Mouse (Mus musculus) erythroblast, embryonic 14.5 days (primary cell): ENCODE measurements around the gene Mms19. TPM values are rescaled to one million over a fixed set of nuclear protein-coding genes. Genes with fewer than 3 reads are reported as not detected.

Experiments used
- H3K27me3 ChIP-seq: 2 replicates; pipeline ENCODE4 v1.6.1; 2012; ENCODE audit warnings: inconsistent platforms; ENCODE audit not compliant: control insufficient read depth
- H3K36me3 ChIP-seq: 2 replicates; pipeline ENCODE4 v1.6.1; 2012; ENCODE audit warnings: mild to moderate bottlenecking, inconsistent platforms; ENCODE audit not compliant: control insufficient read depth
- H3K4me1 ChIP-seq: 2 replicates; pipeline ENCODE4 v1.6.1; 2012; ENCODE audit warnings: inconsistent platforms; ENCODE audit not compliant: control insufficient read depth
- H3K4me3 ChIP-seq: replicated peaks from 2 replicates; pipeline ENCODE3; 2012; ENCODE audit warnings: moderate library complexity, mild to moderate bottlenecking, inconsistent platforms
- H3K9me3 ChIP-seq: 2 replicates; pipeline ENCODE4 v1.6.1; 2012; ENCODE audit warnings: low read length, inconsistent platforms, mixed read lengths; ENCODE audit not compliant: control insufficient read depth
- GATA1 ChIP-seq: IDR thresholded peaks from 2 replicates; pipeline ENCODE4 v1.6.1; 2012; ENCODE audit warnings: low read length, inconsistent platforms, mixed read lengths
- TAL1 ChIP-seq: IDR thresholded peaks from 3 replicates; pipeline ENCODE4 v1.6.1; 2012; ENCODE audit warnings: low read length, inconsistent platforms, mixed read lengths
- polyA plus RNA-seq: library from polyadenylated mRNA; stranded (reverse); fragments of >175 nt; gene quantifications from 2 replicates; pipeline ENCODE4 v1.2.3, GENCODE M21; 2012

The Mms19 gene
- polyA plus RNA-seq, 1 experiment = 0.65 TPM

DNA sequence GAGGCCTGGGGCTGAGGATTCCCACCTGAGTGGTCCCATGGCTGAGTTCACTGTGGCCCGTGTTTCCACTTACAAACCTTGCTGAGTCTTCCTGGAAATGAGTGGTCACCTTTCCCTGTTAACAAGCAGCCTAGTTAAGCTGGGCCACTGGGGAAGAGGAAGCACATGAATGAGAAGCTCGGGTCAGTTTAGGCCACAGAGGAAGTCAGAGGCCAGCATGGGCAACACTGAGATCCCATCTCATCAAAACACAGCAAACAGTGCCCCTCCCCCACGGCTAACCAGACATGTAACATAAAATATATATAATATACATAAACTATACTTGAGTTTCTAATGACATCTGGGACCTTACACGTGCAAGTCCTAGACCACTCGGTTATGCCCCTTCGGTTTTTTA is 8.9 kb upstream of the Mms19 start:
- no peak overlapping the region for H3K4me3 ChIP-seq
- TF ChIP-seq GATA1 (no peak), TAL1 (no peak)
- peaks cover 4% of the 10 kb centered on the region for H3K27me3 ChIP-seq
- H3K4me1 ChIP-seq = no peaks in the 10 kb centered on the region
- H3K36me3 ChIP-seq = no peaks in the 10 kb centered on the region
- no peaks in the 10 kb centered on the region for H3K9me3 ChIP-seq

DNA sequence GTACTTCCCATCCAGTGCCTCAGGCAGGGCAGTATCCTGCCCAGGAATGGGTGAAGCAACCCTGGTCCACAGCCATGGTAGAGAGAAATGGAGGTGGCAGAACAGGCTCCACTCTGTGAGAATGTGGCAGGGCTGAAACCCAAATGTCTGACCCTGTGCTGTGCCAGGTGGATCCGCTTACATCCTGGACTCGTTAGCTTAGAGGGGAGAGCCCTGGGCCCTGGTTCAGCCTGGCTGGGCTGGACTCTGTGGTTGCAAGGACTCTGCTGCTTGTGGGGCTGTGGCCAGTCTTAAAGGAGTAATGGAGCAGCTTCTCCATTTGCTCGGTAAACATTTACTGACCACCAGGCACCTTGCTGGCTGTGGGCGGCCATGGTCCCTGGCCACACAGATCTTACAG is 6.2 kb upstream of the Mms19 start:
- Histone ChIP-seq H3K9me3 (no peaks in the 10 kb centered on the region; the same call in 1 of the 2 replicates), H3K27me3 (peaks cover 30% of the 10 kb centered on the region), H3K4me1 (peaks cover 5% of the 10 kb centered on the region), H3K36me3 (no peaks in the 10 kb centered on the region), H3K4me3 (no peak overlapping the region)
- TF ChIP-seq TAL1 (no peak), GATA1 (no peak)

DNA sequence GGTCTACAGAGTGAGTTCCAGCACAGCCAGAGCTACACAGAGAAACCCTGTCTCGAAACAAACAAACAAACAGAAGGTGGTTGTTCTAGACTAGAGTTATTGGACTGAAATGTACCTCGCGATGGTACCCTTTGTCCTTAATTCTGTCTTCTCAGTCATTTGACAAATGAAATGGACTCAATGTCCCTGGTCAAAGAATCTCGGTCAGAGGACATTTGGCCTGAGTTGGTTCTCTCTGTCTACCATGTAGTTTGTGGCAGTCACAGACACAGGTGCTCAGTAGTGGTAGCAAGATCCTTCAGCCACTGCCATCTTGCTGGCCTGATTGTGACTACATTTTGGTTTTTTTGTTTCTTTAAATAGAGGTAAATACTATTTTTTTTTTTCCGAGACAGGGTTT is 5.0 kb upstream of the Mms19 start:
- Histone ChIP-seq H3K27me3 (peaks cover 39% of the 10 kb centered on the region), H3K36me3 (no peaks in the 10 kb centered on the region), H3K4me1 (peaks cover 15% of the 10 kb centered on the region), H3K4me3 (no peak overlapping the region), H3K9me3 (no peaks in the 10 kb centered on the region; the same call in 1 of the 2 replicates)
- no peak for TF ChIP-seq GATA1
- TF ChIP-seq TAL1 = no peak

DNA sequence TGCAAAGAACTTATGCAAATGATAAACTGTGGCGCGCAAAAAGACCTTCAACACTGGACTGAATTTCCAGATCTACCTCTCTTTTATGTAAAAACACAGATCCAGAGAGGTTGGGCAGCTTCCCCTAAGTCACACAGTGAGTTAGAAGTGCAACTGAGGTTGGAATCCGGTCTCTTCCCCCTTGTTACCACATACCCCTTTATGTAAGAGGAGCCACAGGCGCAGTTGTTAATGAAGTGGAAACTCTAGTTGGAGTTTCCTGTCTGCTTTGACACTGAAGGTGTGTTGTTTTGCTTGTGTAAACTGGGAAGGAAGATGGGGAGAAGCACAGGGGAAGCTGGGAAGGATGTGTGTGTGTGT is 1.8 kb upstream of the Mms19 start:
- Histone ChIP-seq H3K4me1 (peaks cover 34% of the 10 kb centered on the region), H3K36me3 (peaks cover 8% of the 10 kb centered on the region), H3K9me3 (no peaks in the 10 kb centered on the region; the same call in 1 of the 2 replicates), H3K4me3 (peak overlapping the region; percentile 78), H3K27me3 (peaks cover 39% of the 10 kb centered on the region)
- TF ChIP-seq TAL1 = no peak
- no peak for TF ChIP-seq GATA1

DNA sequence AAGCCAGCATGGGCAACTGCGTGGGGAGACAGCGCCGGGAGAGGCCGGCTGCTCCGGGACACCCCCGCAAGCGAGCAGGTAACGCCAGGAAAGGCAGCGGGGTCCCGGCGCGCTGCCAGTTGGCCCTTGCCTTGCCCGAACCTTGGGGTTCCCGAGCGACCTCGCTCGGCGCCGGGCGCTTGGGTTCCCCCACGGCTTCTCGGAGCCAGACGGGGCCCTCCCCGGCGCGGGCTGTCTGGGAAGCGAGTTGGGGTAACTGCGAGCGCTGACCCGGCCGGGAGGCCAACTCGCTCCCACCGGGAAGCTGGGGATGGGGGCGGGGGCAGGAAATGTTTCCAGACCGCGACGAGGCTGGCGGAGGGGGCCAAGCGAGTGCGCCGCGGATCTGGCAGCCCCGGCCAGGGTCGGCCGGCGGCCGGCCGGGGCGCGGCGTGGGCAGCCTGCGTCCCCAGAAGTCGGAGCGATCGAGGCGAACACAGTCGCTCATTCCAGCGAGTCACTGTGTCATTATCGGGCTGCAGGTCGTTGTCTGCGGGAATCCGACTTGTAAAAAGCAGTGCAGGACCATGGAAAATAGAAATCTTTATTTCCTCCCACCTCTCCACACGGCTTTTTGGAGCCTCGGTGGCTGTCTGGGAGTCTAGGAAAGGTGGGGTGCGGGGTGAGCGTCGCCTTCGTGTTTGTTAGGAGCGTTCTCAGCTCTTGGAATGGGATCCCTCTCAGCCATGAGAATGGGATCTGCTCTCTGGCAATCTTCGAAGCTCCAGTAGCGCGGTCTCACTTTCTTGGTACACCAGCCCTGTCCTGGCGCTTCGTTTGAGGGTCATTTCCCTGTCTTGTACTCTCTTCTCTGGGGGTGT is 1.2 kb upstream of the Mms19 start:
- peaks cover 37% of the 10 kb centered on the region for H3K4me1 ChIP-seq
- TF ChIP-seq TAL1 (no peak), GATA1 (no peak)
- no peaks in the 10 kb centered on the region; the same call in 1 of the 2 replicates for H3K9me3 ChIP-seq
- H3K4me3 ChIP-seq = peak overlapping the region; percentile 78
- H3K36me3 ChIP-seq = peaks cover 14% of the 10 kb centered on the region
- H3K27me3 ChIP-seq = peaks cover 39% of the 10 kb centered on the region

DNA sequence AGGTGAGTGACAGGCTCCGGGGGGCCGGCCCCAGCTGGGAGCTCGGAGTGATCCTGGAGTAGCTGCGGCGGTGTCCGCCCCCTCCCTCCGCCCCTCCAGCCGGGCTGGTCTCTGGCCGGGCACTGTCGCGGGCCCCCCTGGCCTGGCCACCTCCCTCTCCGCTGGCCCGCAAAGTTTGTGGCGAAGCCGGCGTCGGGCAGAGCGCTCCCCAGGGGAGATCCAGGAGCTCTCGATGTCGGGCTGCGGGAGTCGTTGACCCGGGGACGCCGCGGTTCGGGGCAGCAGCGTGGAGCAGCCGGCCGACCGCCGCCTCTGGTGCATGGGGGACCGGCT is 604 bp upstream of the Mms19 start, which contains the start of gene Ubtd1:
Ubtd1 (plus strand) TSS at position 169 of the 333 bp plus-strand sequence.
- TF ChIP-seq GATA1 (no peak), TAL1 (no peak)
- no peaks in the 10 kb centered on the region; the same call in 1 of the 2 replicates for H3K9me3 ChIP-seq
- peaks cover 37% of the 10 kb centered on the region for H3K4me1 ChIP-seq
- H3K36me3 ChIP-seq = peaks cover 18% of the 10 kb centered on the region
- peak within 1 kb of the TSS; percentile 78 for H3K4me3 ChIP-seq
- H3K27me3 ChIP-seq = peaks cover 39% of the 10 kb centered on the region

DNA sequence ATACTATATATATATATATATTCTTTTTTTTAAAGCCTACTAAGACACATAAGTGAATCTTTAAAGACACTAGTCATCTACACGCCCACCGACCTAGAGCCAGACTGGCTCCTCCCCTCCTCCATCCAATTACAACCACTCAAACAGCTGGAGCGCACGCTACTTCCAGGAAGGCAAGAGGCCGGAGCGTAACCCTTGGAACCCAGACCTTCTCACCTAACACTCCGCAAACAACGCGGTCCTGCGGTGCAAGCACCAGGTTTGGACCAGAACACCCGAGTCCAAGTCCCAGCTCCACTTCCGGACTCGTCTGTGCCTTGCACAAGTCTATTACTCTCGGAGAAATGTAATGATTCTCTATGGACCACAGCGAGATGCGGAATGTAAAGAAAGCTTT is 537 bp downstream of the Mms19 start:
- H3K36me3 ChIP-seq = peaks cover 21% of the 10 kb centered on the region

DNA sequence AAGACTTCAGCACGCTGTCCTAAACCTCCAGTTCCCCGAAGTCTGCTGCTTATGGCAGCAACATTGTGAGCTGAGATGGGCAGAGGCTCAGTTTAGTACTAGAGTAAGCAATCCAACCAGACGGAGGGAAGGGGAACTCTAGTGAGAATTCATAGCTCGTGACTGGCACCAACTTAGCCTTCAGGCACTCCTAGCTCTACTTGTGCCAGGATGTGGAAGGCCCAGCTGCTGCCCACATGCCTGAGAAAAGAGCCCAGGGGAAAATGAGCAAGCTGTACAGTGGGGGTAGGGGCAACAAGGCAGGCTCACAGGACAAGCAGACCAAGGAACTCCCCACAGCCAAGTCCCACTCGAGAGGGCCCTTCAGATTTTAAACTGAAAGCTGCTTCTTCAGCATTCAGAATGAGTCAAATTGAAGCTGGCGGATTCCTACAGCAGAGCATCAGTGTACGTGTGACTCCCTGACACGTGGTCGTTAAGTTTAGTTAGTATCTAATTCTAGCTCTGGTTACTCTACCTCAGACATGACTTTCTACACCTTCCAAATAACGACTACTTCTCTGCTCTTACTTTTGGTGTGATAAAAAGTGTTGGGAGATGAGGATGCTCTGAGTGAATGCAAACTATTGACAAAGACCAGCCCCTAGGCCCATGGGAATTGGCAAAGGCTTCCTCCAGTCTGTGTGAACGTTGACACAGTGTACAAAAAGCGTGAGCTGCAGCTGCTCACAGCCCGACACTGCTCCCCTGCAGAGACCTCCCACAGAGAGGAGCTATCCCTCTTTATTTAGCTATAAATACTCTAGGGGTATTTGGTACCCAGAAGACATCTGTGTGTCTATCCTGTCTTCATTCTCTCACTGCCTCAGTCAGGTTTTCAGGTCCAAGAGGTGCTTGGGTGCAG is 6.8 kb downstream of the Mms19 start:
- TF ChIP-seq TAL1 (no peak), GATA1 (no peak)
- Histone ChIP-seq H3K36me3 (peaks cover 49% of the 10 kb centered on the region), H3K4me1 (peaks cover 8% of the 10 kb centered on the region; the same call in 1 of the 2 replicates), H3K9me3 (no peaks in the 10 kb centered on the region), H3K4me3 (no peak overlapping the region), H3K27me3 (no peaks in the 10 kb centered on the region)

More for the DNA sequence above, 537 bp downstream of the Mms19 start:
- Histone ChIP-seq H3K4me1 (peaks cover 37% of the 10 kb centered on the region), H3K27me3 (peaks cover 39% of the 10 kb centered on the region), H3K4me3 (peak overlapping the region; percentile 78), H3K9me3 (no peaks in the 10 kb centered on the region; the same call in 1 of the 2 replicates)
- TF ChIP-seq GATA1 (no peak), TAL1 (no peak)

DNA sequence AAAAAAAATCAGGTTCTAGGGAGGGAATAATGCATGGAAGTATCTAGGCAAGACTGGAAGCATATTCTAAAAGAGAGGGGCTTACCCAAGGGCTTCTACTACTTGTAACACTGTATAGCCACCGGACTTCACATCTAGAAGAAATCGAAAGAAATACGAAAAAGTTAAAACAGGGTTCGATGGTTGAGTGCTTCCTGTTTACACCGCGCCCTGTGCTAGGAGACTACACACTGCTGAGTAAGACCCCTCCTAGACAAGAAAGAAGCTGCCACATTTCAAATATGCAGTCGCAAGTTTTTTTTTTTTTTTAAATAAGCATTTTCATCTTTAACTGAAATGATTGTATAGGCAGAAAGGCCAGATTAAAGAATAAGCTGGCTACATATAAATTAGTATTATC is 11.3 kb downstream of the Mms19 start:
- H3K27me3 ChIP-seq = no peaks in the 10 kb centered on the region
- H3K4me3 ChIP-seq = no peak overlapping the region
- H3K36me3 ChIP-seq = peaks cover 66% of the 10 kb centered on the region
- TF ChIP-seq TAL1 (no peak), GATA1 (no peak)
- H3K9me3 ChIP-seq = no peaks in the 10 kb centered on the region
- no peaks in the 10 kb centered on the region for H3K4me1 ChIP-seq
